Mouse (Mus musculus): ENCODE data around the gene Dscam. TPM values are rescaled to one million over a fixed set of nuclear protein-coding genes. Genes with fewer than 3 reads are reported as not detected.

Gene Dscam
- polyA plus RNA-seq, 1 experiment, result not detected

GRCm38 (mm10) chr16:96757588-96758313 lies 412.8 kb downstream of the Dscam start:
- no peak overlapping the region for H3K4me3 ChIP-seq (replicated peaks; ENCODE audit: control insufficient read depth, low read depth, low read length)
- 23% methylated on average over 9 of the region's 9 CpGs for WGBS
- TF ChIP-seq POLR2A (IDR thresholded peaks at IDR 0.05; ENCODE audit: borderline replicate concordance, control insufficient read depth, low read depth, low read length) (no peak), CTCF (IDR thresholded peaks at IDR 0.05; ENCODE audit: control insufficient read depth, insufficient read depth, low read length) (no peak)
- no peak overlapping the region for H3K27ac ChIP-seq (ENCODE audit: control insufficient read depth, insufficient read depth, low read depth, low read length, poor library complexity)
- H3K4me1 ChIP-seq (ENCODE audit: control insufficient read depth, insufficient read depth, low read length), result no peaks in the 10 kb centered on the region

- 55% methylated on average over 7 of the region's 7 CpGs for WGBS
- H3K27ac ChIP-seq (ENCODE audit: control insufficient read depth, insufficient read depth, low read depth, low read length, poor library complexity), result no peak overlapping the region
- no peak overlapping the region for H3K4me3 ChIP-seq (replicated peaks; ENCODE audit: control insufficient read depth, low read depth, low read length)
- no peak for TF ChIP-seq POLR2A (IDR thresholded peaks at IDR 0.05; ENCODE audit: borderline replicate concordance, control insufficient read depth, low read depth, low read length)
- no peak for TF ChIP-seq CTCF (IDR thresholded peaks at IDR 0.05; ENCODE audit: control insufficient read depth, insufficient read depth, low read length)
- H3K4me1 ChIP-seq (ENCODE audit: control insufficient read depth, insufficient read depth, low read length), result no peaks in the 10 kb centered on the region
Measured at GRCm38 (mm10) chr16:96756994-96757393, 413.6 kb downstream of the Dscam start.

GRCm38 (mm10) chr16:96754971-96755504 lies 415.5 kb downstream of the Dscam start:
- no peak for TF ChIP-seq CTCF (IDR thresholded peaks at IDR 0.05; ENCODE audit: control insufficient read depth, insufficient read depth, low read length)
- TF ChIP-seq POLR2A (IDR thresholded peaks at IDR 0.05; ENCODE audit: borderline replicate concordance, control insufficient read depth, low read depth, low read length), result no peak
- Histone ChIP-seq H3K4me3 (replicated peaks; ENCODE audit: control insufficient read depth, low read depth, low read length) (no peak overlapping the region), H3K4me1 (ENCODE audit: control insufficient read depth, insufficient read depth, low read length) (no peaks in the 10 kb centered on the region), H3K27ac (ENCODE audit: control insufficient read depth, insufficient read depth, low read depth, low read length, poor library complexity) (no peak overlapping the region)
- 74% methylated on average over 6 of the region's 6 CpGs for WGBS

GRCm38 (mm10) chr16:96754381-96754780 lies 416.2 kb downstream of the Dscam start:
- no peak overlapping the region for H3K27ac ChIP-seq (ENCODE audit: control insufficient read depth, insufficient read depth, low read depth, low read length, poor library complexity)
- 56% methylated on average over 6 of the region's 6 CpGs for WGBS
- no peaks in the 10 kb centered on the region for H3K4me1 ChIP-seq (ENCODE audit: control insufficient read depth, insufficient read depth, low read length)
- no peak overlapping the region for H3K4me3 ChIP-seq (replicated peaks; ENCODE audit: control insufficient read depth, low read depth, low read length)
- TF ChIP-seq POLR2A (IDR thresholded peaks at IDR 0.05; ENCODE audit: borderline replicate concordance, control insufficient read depth, low read depth, low read length), result no peak
- TF ChIP-seq CTCF (IDR thresholded peaks at IDR 0.05; ENCODE audit: control insufficient read depth, insufficient read depth, low read length), result no peak

- WGBS, result 22% methylated on average over 4 of the region's 4 CpGs
- no peak for TF ChIP-seq POLR2A (IDR thresholded peaks at IDR 0.05; ENCODE audit: borderline replicate concordance, control insufficient read depth, low read depth, low read length)
- TF ChIP-seq CTCF (IDR thresholded peaks at IDR 0.05; ENCODE audit: control insufficient read depth, insufficient read depth, low read length), result no peak
Measured at GRCm38 (mm10) chr16:96753781-96754173, 416.8 kb downstream of the Dscam start.

GRCm38 (mm10) chr16:96753164-96753780 lies 417.3 kb downstream of the Dscam start:
- no peak overlapping the region for H3K27ac ChIP-seq (ENCODE audit: control insufficient read depth, insufficient read depth, low read depth, low read length, poor library complexity)
- WGBS, result 72% methylated on average over 2 of the region's 2 CpGs

More at GRCm38 (mm10) chr16:96753781-96754173, 416.8 kb downstream of the Dscam start:
- no peaks in the 10 kb centered on the region for H3K4me1 ChIP-seq (ENCODE audit: control insufficient read depth, insufficient read depth, low read length)
- no peak overlapping the region for H3K4me3 ChIP-seq (replicated peaks; ENCODE audit: control insufficient read depth, low read depth, low read length)
- no peak overlapping the region for H3K27ac ChIP-seq (ENCODE audit: control insufficient read depth, insufficient read depth, low read depth, low read length, poor library complexity)

GRCm38 (mm10) chr16:96742475-96743255 lies 427.9 kb downstream of the Dscam start:
- 54% methylated on average over 5 of the region's 5 CpGs for whole genome bisulfite sequencing
- no peak for TF ChIP-seq POLR2A (IDR thresholded peaks at IDR 0.05; ENCODE audit: borderline replicate concordance, control insufficient read depth, low read depth, low read length)
- TF ChIP-seq CTCF (IDR thresholded peaks at IDR 0.05; ENCODE audit: control insufficient read depth, insufficient read depth, low read length), result no peak
- no peak overlapping the region for H3K4me3 ChIP-seq (replicated peaks; ENCODE audit: control insufficient read depth, low read depth, low read length)
- H3K4me1 ChIP-seq (ENCODE audit: control insufficient read depth, insufficient read depth, low read length), result no peaks in the 10 kb centered on the region
- no peak overlapping the region for H3K27ac ChIP-seq (ENCODE audit: control insufficient read depth, insufficient read depth, low read depth, low read length, poor library complexity)

More at GRCm38 (mm10) chr16:96753164-96753780, 417.3 kb downstream of the Dscam start:
- H3K4me3 ChIP-seq (replicated peaks; ENCODE audit: control insufficient read depth, low read depth, low read length), result no peak overlapping the region
- H3K4me1 ChIP-seq (ENCODE audit: control insufficient read depth, insufficient read depth, low read length), result no peaks in the 10 kb centered on the region
- TF ChIP-seq CTCF (IDR thresholded peaks at IDR 0.05; ENCODE audit: control insufficient read depth, insufficient read depth, low read length) (no peak), POLR2A (IDR thresholded peaks at IDR 0.05; ENCODE audit: borderline replicate concordance, control insufficient read depth, low read depth, low read length) (no peak)

- no peak for TF ChIP-seq POLR2A (IDR thresholded peaks at IDR 0.05; ENCODE audit: borderline replicate concordance, control insufficient read depth, low read depth, low read length)
- no peak for TF ChIP-seq CTCF (IDR thresholded peaks at IDR 0.05; ENCODE audit: control insufficient read depth, insufficient read depth, low read length)
- Histone ChIP-seq H3K4me3 (replicated peaks; ENCODE audit: control insufficient read depth, low read depth, low read length) (no peak overlapping the region), H3K4me1 (ENCODE audit: control insufficient read depth, insufficient read depth, low read length) (no peaks in the 10 kb centered on the region), H3K27ac (ENCODE audit: control insufficient read depth, insufficient read depth, low read depth, low read length, poor library complexity) (no peak overlapping the region)
- 47% methylated on average over 1 of the region's 1 CpGs for WGBS
Measured at GRCm38 (mm10) chr16:96741336-96741735, 429.2 kb downstream of the Dscam start.
